Mouse (Mus musculus) cerebellum, adult 18-20 months (tissue): ENCODE data around the gene Ube2l6.
A peak's percentile ranks its signal among the peaks of the same experiment; 100 is the strongest.
"Not testable (repeated sequence)": the region's sequence is repeated elsewhere in the genome, so short reads cannot be mapped to it uniquely, and the experiment has no call there.

Experiments
- DNase-seq, 2 experiments: peaks; one replicate each; pipeline ENCODE4 v3.0.0; 2021

Gene Ube2l6

GRCm38 (mm10) chr2:84793871-84794270 lies 4.8 kb upstream of the Ube2l6 start:
- DNase-seq = no peak

GRCm38 (mm10) chr2:84797833-84798492 lies 665 bp upstream of the Ube2l6 start:
- peak; percentile 85 to 86 for DNase-seq

- DNase-seq = peak; percentile 77 to 80
These were observed 473 bp downstream of the Ube2l6 start for GRCm38 (mm10) chr2:84799041-84799561.

GRCm38 (mm10) chr2:84800304-84800703 lies 1.7 kb downstream of the Ube2l6 start:
- no peak for DNase-seq

GRCm38 (mm10) chr2:84801223-84801622 lies 2.6 kb downstream of the Ube2l6 start:
- DNase-seq = not testable (repeated sequence)

GRCm38 (mm10) chr2:84803963-84804362 lies 5.3 kb downstream of the Ube2l6 start:
- DNase-seq = no peak

GRCm38 (mm10) chr2:84806546-84806945 lies 7.9 kb downstream of the Ube2l6 start:
- no peak for DNase-seq

GRCm38 (mm10) chr2:84809330-84809729 lies 10.7 kb downstream of the Ube2l6 start:
- DNase-seq = no peak

- DNase-seq = no peak
These were observed 11.9 kb downstream of the Ube2l6 start for GRCm38 (mm10) chr2:84810526-84810885.

GRCm38 (mm10) chr2:84810886-84811577 lies 12.4 kb downstream of the Ube2l6 start:
- DNase-seq = peak; percentile 79 to 81

- DNase-seq = no peak
These were observed 13.3 kb downstream of the Ube2l6 start for GRCm38 (mm10) chr2:84811880-84812279.

- DNase-seq = no peak
These were observed 14.0 kb downstream of the Ube2l6 start for GRCm38 (mm10) chr2:84812676-84813075.

- no peak for DNase-seq
These were observed 21.2 kb downstream of the Ube2l6 start for GRCm38 (mm10) chr2:84819861-84820260.

GRCm38 (mm10) chr2:84822552-84822951 lies 23.9 kb downstream of the Ube2l6 start, which contains the start of gene Smtnl1:
Gene Smtnl1 (minus strand): TSS chr2:84822652.
- DNase-seq = no peak

GRCm38 (mm10) chr2:84823237-84823636 lies 24.6 kb downstream of the Ube2l6 start:
- no peak for DNase-seq

GRCm38 (mm10) chr2:84826488-84827282 lies 28.1 kb downstream of the Ube2l6 start, which contains the start of gene Timm10:
Gene Timm10 (plus strand): TSS chr2:84826997.
- peak; percentile 85 to 87 for DNase-seq

GRCm38 (mm10) chr2:84827283-84827920 lies 28.8 kb downstream of the Ube2l6 start:
- DNase-seq = peak; percentile 12 to 26

- peak; percentile 74 to 83 for DNase-seq
These were observed 33.2 kb downstream of the Ube2l6 start for GRCm38 (mm10) chr2:84831666-84832391.

- no peak for DNase-seq
These were observed 38.5 kb downstream of the Ube2l6 start for GRCm38 (mm10) chr2:84837107-84837506.

- DNase-seq = no peak
These were observed 39.4 kb downstream of the Ube2l6 start for GRCm38 (mm10) chr2:84837817-84838592.

- no peak for DNase-seq
These were observed 39.9 kb downstream of the Ube2l6 start, which contains the start of gene Slc43a1 for GRCm38 (mm10) chr2:84838593-84838949. Gene Slc43a1 (plus strand): TSS chr2:84838850.
